Mouse (Mus musculus) liver, adult 2 months (tissue): ENCODE measurements around the gene Ano6.

ENCODE experiments used
- CTCF ChIP-seq: fragments of 200-500 bp; IDR thresholded peaks from 2 replicates; pipeline ENCODE4 v1.5.1; 2011; ENCODE audit warnings: low read depth, low read length, control low read depth
- POLR2A ChIP-seq: fragments of 200-500 bp; IDR thresholded peaks from 2 replicates; pipeline ENCODE4 v1.6.1; 2011; ENCODE audit warnings: low read length, control low read depth; ENCODE audit not compliant: insufficient read depth; ENCODE audit errors: extremely low read depth

DNA sequence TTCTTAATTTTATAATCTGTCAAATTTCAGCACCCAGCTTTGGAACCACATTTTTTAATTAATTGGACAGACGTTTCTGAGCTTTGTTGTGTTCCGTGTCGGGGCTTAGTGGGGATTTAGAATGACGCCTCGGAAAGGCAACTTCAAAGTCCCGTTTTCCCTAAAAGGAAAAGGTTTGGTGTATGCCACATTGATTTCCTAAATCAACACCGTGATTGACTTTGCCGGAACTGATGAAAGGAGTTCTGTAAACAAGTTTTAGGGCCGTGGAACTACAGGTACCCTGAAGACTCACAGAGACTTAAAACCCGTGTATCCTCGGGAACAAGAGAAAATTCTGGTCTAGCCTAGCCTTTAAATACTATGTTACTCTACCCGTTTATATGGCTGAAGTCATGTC lies 107.0 kb downstream of the Ano6 start:
- no peak for TF ChIP-seq POLR2A
- no peak for TF ChIP-seq CTCF
